Mouse (Mus musculus) left cerebral cortex, adult 18-20 months (tissue): Measurements from ENCODE around the gene Gm45140. TPM values are rescaled to one million over a fixed set of nuclear protein-coding genes. Genes with fewer than 3 reads are reported as not detected.
"Not testable (repeated sequence)": the region's sequence is repeated elsewhere in the genome, so short reads cannot be mapped to it uniquely, and the experiment has no call there.

ENCODE experiments used
- DNase-seq, 2 experiments: peaks; one replicate each; pipeline ENCODE4 v3.0.0; 2021 to 2022; ENCODE audit warnings: low spot score in 2 of 2, mixed read lengths in 1 of 2
- total RNA-seq, 2 experiments: library from RNA; stranded (reverse); gene quantifications; 2 replicates each; pipeline ENCODE4 v1.2.3; 2021

Gene Gm45140
- total RNA-seq, 2 experiments from 2014 or later, result 0.53 to 2.2 TPM

GRCm38 (mm10) chr6:87778294-87779173, 57.1 kb downstream of the Gm45140 start:
- no peak for DNase-seq

GRCm38 (mm10) chr6:87777842-87778241, 57.8 kb downstream of the Gm45140 start, which contains the start of gene Gp9:
Gene Gp9, plus strand, starts transcription at chr6:87778072.
- DNase-seq, result no peak

GRCm38 (mm10) chr6:87776663-87777062, 58.9 kb downstream of the Gm45140 start:
- DNase-seq, result no peak

GRCm38 (mm10) chr6:87775588-87776245, 59.9 kb downstream of the Gm45140 start:
- no peak for DNase-seq

GRCm38 (mm10) chr6:87774909-87775308, 60.7 kb downstream of the Gm45140 start:
- DNase-seq, result no peak

GRCm38 (mm10) chr6:87774466-87774865, 61.1 kb downstream of the Gm45140 start:
- DNase-seq, result no peak

- no peak for DNase-seq
These were observed 65.0 kb downstream of the Gm45140 start for GRCm38 (mm10) chr6:87770626-87771025.

- not testable (repeated sequence) for DNase-seq
These were observed 71.3 kb downstream of the Gm45140 start for GRCm38 (mm10) chr6:87764296-87764695.

- DNase-seq, result no peak
These were observed 72.0 kb downstream of the Gm45140 start for GRCm38 (mm10) chr6:87763376-87764280.

- DNase-seq, result no peak
These were observed 73.4 kb downstream of the Gm45140 start for GRCm38 (mm10) chr6:87762161-87762560.

GRCm38 (mm10) chr6:87759850-87760249, 75.7 kb downstream of the Gm45140 start:
- no peak for DNase-seq

- no peak for DNase-seq
These were observed 76.2 kb downstream of the Gm45140 start for GRCm38 (mm10) chr6:87759404-87759803.

- DNase-seq, result no peak
These were observed 78.7 kb downstream of the Gm45140 start for GRCm38 (mm10) chr6:87756896-87757295.

GRCm38 (mm10) chr6:87755196-87755595, 80.4 kb downstream of the Gm45140 start:
- DNase-seq, result no peak

- no peak for DNase-seq
These were observed 84.0 kb downstream of the Gm45140 start for GRCm38 (mm10) chr6:87751574-87751973.

- no peak for DNase-seq
These were observed 85.2 kb downstream of the Gm45140 start for GRCm38 (mm10) chr6:87750184-87750910.

GRCm38 (mm10) chr6:87748531-87748930, 87.1 kb downstream of the Gm45140 start:
- DNase-seq, result no peak

- DNase-seq, result no peak
These were observed 87.5 kb downstream of the Gm45140 start for GRCm38 (mm10) chr6:87748078-87748477.

GRCm38 (mm10) chr6:87746849-87747248, 88.7 kb downstream of the Gm45140 start:
- DNase-seq, result no peak

GRCm38 (mm10) chr6:87746059-87746458, 89.5 kb downstream of the Gm45140 start:
- DNase-seq, result no peak

- DNase-seq, result no peak
These were observed 90.3 kb downstream of the Gm45140 start for GRCm38 (mm10) chr6:87745301-87745700.
